Mouse (Mus musculus): Measurements from ENCODE around the gene Isg20l2. TPM values are rescaled to one million over a fixed set of nuclear protein-coding genes. Genes with fewer than 3 reads are reported as not detected.
"Not testable (repeated sequence)": the region's sequence is repeated elsewhere in the genome, so short reads cannot be mapped to it uniquely, and the experiment has no call there.

Isg20l2 gene
- polyA plus RNA-seq, 1 experiment, result 14.3 TPM

DNA sequence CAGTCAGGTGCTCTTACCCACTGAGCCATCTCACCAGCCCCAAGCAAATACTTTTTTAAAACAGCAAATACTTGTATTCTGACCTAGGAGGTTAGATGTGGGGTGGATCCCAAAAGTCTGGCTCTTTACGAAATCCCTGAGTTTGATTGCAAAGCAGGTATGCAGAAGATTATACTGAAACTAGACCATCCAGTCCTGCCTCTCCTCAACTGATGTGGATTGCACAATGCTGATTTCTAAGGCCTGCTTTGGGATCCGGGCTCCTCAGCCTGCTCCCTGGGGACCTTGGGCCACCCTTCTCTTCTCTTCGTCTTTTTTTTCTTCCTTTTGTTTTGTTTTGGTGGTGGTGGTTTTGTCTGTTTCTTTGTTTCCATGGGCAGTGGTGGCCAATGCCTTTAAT, 38.6 kb upstream of the Isg20l2 start:
- H3K27me3 ChIP-seq (ENCODE audit: control insufficient read depth, insufficient read depth, low read length), result no peaks in the 10 kb centered on the region
- no peaks in the 10 kb centered on the region for H3K36me3 ChIP-seq (ENCODE audit: control insufficient read depth, insufficient read depth, low read length)
- no peak for TF ChIP-seq POLR2A (IDR thresholded peaks at IDR 0.05; ENCODE audit: low read depth, low read length)
- no peak for TF ChIP-seq CTCF (IDR thresholded peaks at IDR 0.05; ENCODE audit: extremely low read depth, insufficient read depth, insufficient read length, insufficient replicate concordance)
- H3K4me1 ChIP-seq (ENCODE audit: control insufficient read depth, insufficient read depth, insufficient read length), result no peaks in the 10 kb centered on the region
- no peak overlapping the region for H3K27ac ChIP-seq (ENCODE audit: insufficient read depth, low read length)
- no peak overlapping the region for H3K4me3 ChIP-seq (ENCODE audit: extremely low read depth, insufficient read depth, insufficient read length)
- 83% methylated on average over 3 of the region's 3 CpGs for WGBS
- DNase-seq (ENCODE audit: low read depth in 1 of 2, low spot score in 2 of 2), result no peak

DNA sequence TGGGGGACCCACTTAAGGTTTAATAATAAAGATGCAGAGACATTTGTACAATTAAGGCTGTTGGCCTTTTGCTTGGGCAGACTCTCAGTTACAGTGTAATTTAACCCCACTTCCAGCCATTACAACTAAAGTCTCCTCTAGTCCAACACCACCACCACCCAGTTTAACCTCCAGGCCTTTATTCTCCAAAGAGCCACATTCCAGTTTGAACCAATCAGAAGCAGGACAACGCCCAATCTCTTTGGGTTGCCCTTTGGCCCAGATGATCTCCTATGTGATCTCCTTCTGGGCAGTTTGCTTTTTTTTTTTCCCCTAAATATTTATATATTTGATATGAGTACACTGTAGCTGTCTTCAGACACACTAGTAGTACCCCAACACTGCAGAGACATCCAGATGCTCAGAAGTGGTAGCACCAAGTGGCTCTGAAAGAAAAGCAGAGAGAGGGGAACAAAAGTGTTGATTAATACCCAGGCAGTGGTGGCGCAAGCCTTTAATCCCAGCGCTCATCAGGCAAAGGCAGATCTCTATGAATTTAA, 36.7 kb upstream of the Isg20l2 start:
- no peaks in the 10 kb centered on the region for H3K27me3 ChIP-seq (ENCODE audit: control insufficient read depth, insufficient read depth, low read length)
- no peak for DNase-seq (ENCODE audit: low read depth in 1 of 2, low spot score in 2 of 2)
- no peak overlapping the region for H3K4me3 ChIP-seq (ENCODE audit: extremely low read depth, insufficient read depth, insufficient read length)
- H3K27ac ChIP-seq (ENCODE audit: insufficient read depth, low read length), result no peak overlapping the region
- no peaks in the 10 kb centered on the region for H3K4me1 ChIP-seq (ENCODE audit: control insufficient read depth, insufficient read depth, insufficient read length)
- no peak for TF ChIP-seq CTCF (IDR thresholded peaks at IDR 0.05; ENCODE audit: extremely low read depth, insufficient read depth, insufficient read length, insufficient replicate concordance)
- TF ChIP-seq POLR2A (IDR thresholded peaks at IDR 0.05; ENCODE audit: low read depth, low read length), result no peak
- 93% methylated on average over 3 of the region's 3 CpGs for WGBS
- H3K36me3 ChIP-seq (ENCODE audit: control insufficient read depth, insufficient read depth, low read length), result no peaks in the 10 kb centered on the region

DNA sequence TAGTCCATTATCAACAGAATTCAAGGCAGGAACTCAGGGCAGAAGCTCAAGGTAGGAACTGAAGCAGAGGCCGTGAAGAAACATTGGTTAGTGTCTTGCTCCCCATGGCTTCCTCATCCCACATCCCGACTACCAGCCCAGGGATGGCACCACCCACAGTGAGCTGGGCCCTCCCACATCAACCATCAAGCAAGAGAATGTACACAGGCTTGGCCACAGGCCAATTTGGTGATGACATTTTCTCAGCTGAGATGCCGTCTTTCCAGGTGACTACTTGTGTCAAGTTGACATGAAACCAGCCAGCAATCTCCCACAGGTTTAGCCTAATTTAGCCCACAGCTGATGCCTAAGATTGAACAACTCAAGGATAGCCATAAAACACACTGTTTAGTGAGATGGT, 30.8 kb upstream of the Isg20l2 start:
- TF ChIP-seq CTCF (IDR thresholded peaks at IDR 0.05; ENCODE audit: extremely low read depth, insufficient read depth, insufficient read length, insufficient replicate concordance) (no peak), POLR2A (IDR thresholded peaks at IDR 0.05; ENCODE audit: low read depth, low read length) (no peak)
- Histone ChIP-seq H3K4me3 (ENCODE audit: extremely low read depth, insufficient read depth, insufficient read length) (no peak overlapping the region), H3K27me3 (ENCODE audit: control insufficient read depth, insufficient read depth, low read length) (no peaks in the 10 kb centered on the region), H3K36me3 (ENCODE audit: control insufficient read depth, insufficient read depth, low read length) (no peaks in the 10 kb centered on the region), H3K27ac (ENCODE audit: insufficient read depth, low read length) (no peak overlapping the region), H3K4me1 (ENCODE audit: control insufficient read depth, insufficient read depth, insufficient read length) (no peaks in the 10 kb centered on the region)
- WGBS, result 76% methylated on average over 3 of the region's 3 CpGs
- no peak for DNase-seq (ENCODE audit: low read depth in 1 of 2, low spot score in 2 of 2)

DNA sequence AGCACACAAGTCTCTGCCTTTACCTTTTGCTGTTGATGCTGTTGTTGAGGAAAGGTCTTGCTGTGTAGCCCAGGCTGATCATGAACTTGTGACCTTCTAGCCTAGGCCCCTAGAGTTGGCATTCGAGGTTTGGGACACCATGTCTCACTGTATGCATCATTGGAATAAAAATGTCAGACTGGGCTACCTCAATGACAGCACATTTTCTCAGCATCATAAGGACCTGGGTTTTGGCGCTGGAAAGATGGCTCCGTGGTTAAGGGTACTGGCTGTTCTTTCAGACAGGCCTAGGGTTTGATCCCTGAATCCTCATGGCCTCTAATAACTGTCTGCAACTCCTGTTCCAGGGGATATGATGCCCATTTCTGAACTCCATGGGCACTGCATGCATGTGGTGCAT, 30.3 kb upstream of the Isg20l2 start:
- no peak overlapping the region for H3K4me3 ChIP-seq (ENCODE audit: extremely low read depth, insufficient read depth, insufficient read length)
- no peak overlapping the region for H3K27ac ChIP-seq (ENCODE audit: insufficient read depth, low read length)
- TF ChIP-seq CTCF (IDR thresholded peaks at IDR 0.05; ENCODE audit: extremely low read depth, insufficient read depth, insufficient read length, insufficient replicate concordance) (no peak), POLR2A (IDR thresholded peaks at IDR 0.05; ENCODE audit: low read depth, low read length) (no peak)
- 95% methylated on average over 3 of the region's 3 CpGs for WGBS
- no peaks in the 10 kb centered on the region for H3K27me3 ChIP-seq (ENCODE audit: control insufficient read depth, insufficient read depth, low read length)
- H3K36me3 ChIP-seq (ENCODE audit: control insufficient read depth, insufficient read depth, low read length), result no peaks in the 10 kb centered on the region
- H3K4me1 ChIP-seq (ENCODE audit: control insufficient read depth, insufficient read depth, insufficient read length), result no peaks in the 10 kb centered on the region
- no peak for DNase-seq (ENCODE audit: low read depth in 1 of 2, low spot score in 2 of 2)

DNA sequence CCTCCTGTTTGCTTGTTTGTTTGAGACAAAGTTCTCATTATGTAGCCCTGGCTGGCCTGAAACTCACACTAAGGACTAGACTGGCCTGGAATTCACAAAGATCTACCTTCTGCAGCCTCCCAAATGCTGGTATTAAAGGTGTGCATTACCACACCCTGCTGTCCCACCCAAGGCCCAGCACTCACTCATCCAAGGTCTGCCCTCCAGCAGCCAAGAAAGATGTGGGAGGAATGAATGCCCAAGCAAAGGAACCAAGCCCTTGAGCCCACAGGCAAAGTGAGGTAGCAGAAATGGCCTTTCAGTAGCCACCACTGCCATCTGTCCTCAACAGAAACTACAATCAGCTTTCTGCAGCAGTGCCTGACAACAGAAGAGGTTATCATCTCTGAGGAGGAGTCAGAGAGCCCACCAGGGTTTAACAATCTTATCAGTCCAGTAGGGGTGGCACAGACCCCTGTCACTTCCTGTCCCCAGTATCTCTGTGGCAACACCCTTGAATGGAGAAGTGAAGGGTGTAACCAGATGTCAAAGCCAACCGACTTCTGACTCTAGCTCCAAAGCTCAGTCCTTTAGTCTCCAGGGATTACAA, 29.0 kb upstream of the Isg20l2 start:
- H3K4me1 ChIP-seq (ENCODE audit: control insufficient read depth, insufficient read depth, insufficient read length), result no peaks in the 10 kb centered on the region
- peak overlapping the region; percentile 4; the same call in 1 of the 2 replicates for H3K27ac ChIP-seq (ENCODE audit: insufficient read depth, low read length)
- no peaks in the 10 kb centered on the region for H3K36me3 ChIP-seq (ENCODE audit: control insufficient read depth, insufficient read depth, low read length)
- H3K4me3 ChIP-seq (ENCODE audit: extremely low read depth, insufficient read depth, insufficient read length), result no peak overlapping the region
- DNase-seq (ENCODE audit: low read depth in 1 of 2, low spot score in 2 of 2), result no peak
- no peak for TF ChIP-seq CTCF (IDR thresholded peaks at IDR 0.05; ENCODE audit: extremely low read depth, insufficient read depth, insufficient read length, insufficient replicate concordance)
- no peak for TF ChIP-seq POLR2A (IDR thresholded peaks at IDR 0.05; ENCODE audit: low read depth, low read length)
- 4% methylated on average over 1 of the region's 1 CpGs for WGBS
- no peaks in the 10 kb centered on the region for H3K27me3 ChIP-seq (ENCODE audit: control insufficient read depth, insufficient read depth, low read length)

DNA sequence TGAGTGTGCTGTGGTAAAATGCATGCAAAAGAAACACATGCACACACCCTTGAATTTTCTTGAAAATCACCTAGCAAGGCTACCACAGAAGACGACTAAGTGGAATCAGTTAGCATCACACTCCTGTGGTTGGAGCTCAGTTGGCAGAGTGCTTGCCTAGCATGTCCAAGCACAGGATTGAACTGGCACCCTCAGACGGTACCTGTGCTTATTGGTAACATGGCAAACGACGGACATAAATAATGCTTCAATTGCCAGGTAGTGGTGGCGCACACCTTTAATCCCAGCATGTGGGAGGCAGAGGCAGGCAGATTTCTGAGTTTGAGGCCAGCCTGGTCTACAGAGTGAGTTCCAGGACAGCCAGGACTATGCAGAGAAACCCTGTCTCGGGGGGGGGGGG, 28.2 kb upstream of the Isg20l2 start:
- not testable (repeated sequence) for H3K27me3 ChIP-seq (ENCODE audit: control insufficient read depth, insufficient read depth, low read length); H3K4me3 ChIP-seq (ENCODE audit: extremely low read depth, insufficient read depth, insufficient read length); DNase-seq (ENCODE audit: low read depth in 1 of 2, low spot score in 2 of 2); H3K27ac ChIP-seq (ENCODE audit: insufficient read depth, low read length); H3K4me1 ChIP-seq (ENCODE audit: control insufficient read depth, insufficient read depth, insufficient read length); H3K36me3 ChIP-seq (ENCODE audit: control insufficient read depth, insufficient read depth, low read length)
- WGBS, result 67% methylated on average over 6 of the region's 6 CpGs

DNA sequence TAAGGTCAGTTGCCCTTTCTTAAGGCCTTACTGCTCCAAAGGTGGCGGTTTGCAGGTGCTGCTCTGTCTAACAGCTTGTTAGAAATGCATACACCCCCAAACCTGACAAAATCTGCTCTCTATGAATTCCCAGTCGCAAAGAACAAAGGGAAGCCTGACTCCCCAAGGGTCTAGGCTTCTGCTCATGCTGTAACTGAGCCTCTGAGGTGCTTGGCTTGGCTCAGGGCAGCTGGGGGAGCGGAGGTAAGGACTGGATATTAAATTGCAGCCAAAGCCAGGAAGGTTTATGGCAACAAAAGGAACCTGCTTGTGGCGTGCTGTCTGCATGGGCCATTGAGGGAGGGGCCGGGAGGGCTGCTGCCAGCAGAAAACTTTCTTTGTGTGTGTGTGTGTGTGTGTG, 26.3 kb upstream of the Isg20l2 start:
- H3K27ac ChIP-seq (ENCODE audit: insufficient read depth, low read length), result no peak overlapping the region
- H3K27me3 ChIP-seq (ENCODE audit: control insufficient read depth, insufficient read depth, low read length), result no peaks in the 10 kb centered on the region
- TF ChIP-seq POLR2A (IDR thresholded peaks at IDR 0.05; ENCODE audit: low read depth, low read length) (no peak), CTCF (IDR thresholded peaks at IDR 0.05; ENCODE audit: extremely low read depth, insufficient read depth, insufficient read length, insufficient replicate concordance) (no peak)
- no peak overlapping the region for H3K4me3 ChIP-seq (ENCODE audit: extremely low read depth, insufficient read depth, insufficient read length)
- no peaks in the 10 kb centered on the region for H3K36me3 ChIP-seq (ENCODE audit: control insufficient read depth, insufficient read depth, low read length)
- no peak for DNase-seq (ENCODE audit: low read depth in 1 of 2, low spot score in 2 of 2)
- 78% methylated on average over 5 of the region's 5 CpGs for WGBS
- H3K4me1 ChIP-seq (ENCODE audit: control insufficient read depth, insufficient read depth, insufficient read length), result peaks cover 6% of the 10 kb centered on the region; the same call in 1 of the 2 replicates
